Mouse (Mus musculus): ENCODE data around the gene Etfbkmt.

- TF ChIP-seq CTCF (IDR thresholded peaks at IDR 0.05; ENCODE audit: borderline replicate concordance, insufficient read depth, low read depth, low read length) (no peak), POLR2A (IDR thresholded peaks at IDR 0.05; ENCODE audit: borderline replicate concordance, insufficient read depth, low read length) (no peak)
These were observed 42.4 kb upstream of the Etfbkmt start for GRCm38 (mm10) chr6:149097276-149097675.
